Mouse (Mus musculus): ENCODE measurements around the gene Ror2.
"Not testable (repeated sequence)": the region's sequence is repeated elsewhere in the genome, so short reads cannot be mapped to it uniquely, and the experiment has no call there.

Gene Ror2

GRCm38 (mm10) chr13:53285756-53286361 is at the start of gene Ror2:
Ror2 (minus strand) TSS chr13:53286124.
- DNase-seq: peak in 1 of 2 experiments; percentile 31

DNA sequence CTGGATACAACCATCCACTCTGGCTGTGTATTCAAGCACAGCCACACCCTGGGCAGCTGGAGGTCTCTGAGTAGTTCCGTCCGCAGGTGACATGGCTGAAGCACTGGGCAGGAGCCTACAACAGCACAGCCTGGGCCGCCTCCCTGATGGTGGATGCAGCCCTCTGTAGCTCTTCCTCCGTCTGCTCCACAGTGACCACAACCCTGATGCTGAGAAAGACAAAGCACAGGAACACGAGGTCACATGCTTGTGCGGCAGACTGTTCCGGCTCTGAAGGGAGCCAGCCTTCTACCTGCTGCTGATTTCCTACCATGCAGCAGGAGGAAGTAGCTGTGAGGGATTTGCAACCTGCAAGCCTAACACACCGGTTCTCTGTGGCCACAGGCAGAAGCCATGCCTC is 47.8 kb upstream of the Ror2 start:
- no peak for DNase-seq

DNA sequence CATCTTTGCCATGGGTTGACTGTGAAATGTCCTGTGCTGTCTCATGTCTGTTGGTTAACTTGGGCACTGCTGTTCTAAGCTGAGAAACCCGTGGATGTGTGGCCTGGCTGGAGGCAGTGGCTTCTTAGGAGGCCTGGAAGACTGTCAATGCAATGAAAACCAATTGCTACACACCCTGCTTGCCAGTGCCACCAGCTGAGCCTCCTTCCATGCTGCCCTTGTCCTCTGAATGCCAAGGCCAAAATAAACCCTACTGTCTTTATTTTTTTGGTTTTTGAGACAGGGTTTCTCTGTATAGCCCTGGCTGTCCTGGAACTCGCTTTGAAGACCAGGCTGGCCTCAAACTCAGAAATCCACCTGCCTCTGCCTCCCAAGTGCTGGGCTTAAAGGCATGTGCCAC is 44.3 kb upstream of the Ror2 start:
- no peak for DNase-seq

- DNase-seq: no peak
These were observed 39.6 kb upstream of the Ror2 start for GRCm38 (mm10) chr13:53325531-53325930.

GRCm38 (mm10) chr13:53323661-53324060 is 37.7 kb upstream of the Ror2 start:
- DNase-seq: no peak

GRCm38 (mm10) chr13:53320899-53321298 is 35.0 kb upstream of the Ror2 start:
- no peak for DNase-seq

GRCm38 (mm10) chr13:53316515-53317295 is 30.8 kb upstream of the Ror2 start:
- peak in 1 of 2 experiments; percentile 25 for DNase-seq

- not testable (repeated sequence) for DNase-seq
These were observed 29.8 kb upstream of the Ror2 start for GRCm38 (mm10) chr13:53315757-53316156.

DNA sequence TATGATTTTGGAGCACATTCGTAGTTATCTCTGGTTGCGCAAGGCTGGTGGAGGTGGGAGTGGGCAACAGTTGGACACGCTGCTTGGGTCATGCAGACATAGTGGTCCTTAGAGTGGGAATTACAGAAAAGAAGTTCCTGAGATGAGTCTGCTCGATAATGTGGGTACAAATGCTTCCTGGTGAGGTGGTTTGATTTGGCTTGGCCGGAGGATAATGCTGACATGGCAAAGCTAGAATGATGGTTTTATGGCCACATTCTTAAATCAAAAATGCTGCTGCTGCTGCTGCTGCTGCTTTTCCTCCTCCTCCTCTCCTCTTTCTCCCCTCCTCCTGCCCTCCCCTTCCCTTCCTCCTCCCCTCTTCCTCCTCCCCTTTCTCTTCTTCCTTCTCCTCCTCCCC is 24.5 kb upstream of the Ror2 start:
- no peak for DNase-seq

DNA sequence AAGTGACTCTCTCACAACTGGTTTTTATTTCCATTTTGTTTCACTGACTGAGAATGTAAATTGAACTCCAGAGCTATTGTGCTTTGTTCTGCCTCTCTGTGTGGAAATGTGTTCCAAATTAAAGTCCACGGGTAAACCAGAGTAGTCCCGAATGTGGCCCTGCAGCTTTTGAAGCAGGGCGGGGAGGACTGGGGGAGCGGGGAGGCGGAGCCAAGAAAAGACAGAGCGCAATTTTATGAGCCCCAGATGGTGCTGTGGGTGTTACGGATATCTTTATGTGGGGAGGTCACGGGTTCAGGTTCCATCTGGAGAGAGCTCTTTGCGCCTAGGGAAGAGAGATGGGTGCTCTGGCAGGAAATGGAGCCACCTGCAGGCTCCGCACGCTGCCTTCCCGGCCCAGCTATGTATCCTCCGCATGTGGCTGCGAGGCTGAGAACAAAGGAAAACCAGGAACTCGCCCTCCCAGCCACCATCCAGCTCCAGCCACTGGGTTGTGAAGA is 23.8 kb upstream of the Ror2 start:
- DNase-seq: peak in 1 of 2 experiments; percentile 13

DNA sequence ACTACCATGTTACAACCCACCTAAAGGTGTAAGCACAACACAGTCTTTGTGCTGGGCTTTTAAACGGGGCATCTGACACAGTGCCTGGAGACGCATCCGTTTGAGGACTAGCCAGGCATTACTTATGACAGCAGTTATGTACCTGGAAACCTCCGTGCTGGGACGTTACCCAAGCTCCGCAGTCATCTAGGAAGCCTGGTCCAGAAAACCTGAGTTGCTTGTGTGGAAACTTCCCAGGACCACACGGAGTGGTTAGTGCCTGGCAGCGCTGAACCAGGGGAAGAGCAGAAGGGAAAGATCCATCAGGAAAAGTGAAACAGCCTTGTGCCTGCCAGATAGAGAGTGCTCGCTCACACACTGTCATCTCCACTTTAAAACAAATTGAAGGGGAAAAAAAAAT is 23.2 kb upstream of the Ror2 start:
- DNase-seq: no peak

DNA sequence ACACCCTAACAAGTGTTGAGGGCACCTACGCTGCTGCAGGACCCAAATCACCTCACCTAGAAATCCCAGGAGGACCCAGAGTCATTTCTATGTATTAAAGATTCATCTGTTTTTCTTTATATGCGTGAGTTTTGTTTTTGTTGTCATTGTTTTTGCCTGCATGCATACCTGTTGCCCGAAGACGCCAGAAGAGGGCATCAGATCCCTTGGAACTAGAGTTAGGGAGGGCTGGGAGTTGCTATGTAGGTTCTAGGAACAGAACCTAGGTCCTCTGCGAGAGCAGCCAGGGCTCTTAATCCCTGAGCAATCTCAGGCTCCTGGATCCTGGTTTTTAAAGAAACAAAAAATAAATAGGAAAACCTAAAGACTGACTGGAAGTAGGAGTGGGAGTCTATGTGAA is 20.9 kb upstream of the Ror2 start:
- no peak for DNase-seq

GRCm38 (mm10) chr13:53305256-53305655 is 19.3 kb upstream of the Ror2 start:
- no peak for DNase-seq

DNA sequence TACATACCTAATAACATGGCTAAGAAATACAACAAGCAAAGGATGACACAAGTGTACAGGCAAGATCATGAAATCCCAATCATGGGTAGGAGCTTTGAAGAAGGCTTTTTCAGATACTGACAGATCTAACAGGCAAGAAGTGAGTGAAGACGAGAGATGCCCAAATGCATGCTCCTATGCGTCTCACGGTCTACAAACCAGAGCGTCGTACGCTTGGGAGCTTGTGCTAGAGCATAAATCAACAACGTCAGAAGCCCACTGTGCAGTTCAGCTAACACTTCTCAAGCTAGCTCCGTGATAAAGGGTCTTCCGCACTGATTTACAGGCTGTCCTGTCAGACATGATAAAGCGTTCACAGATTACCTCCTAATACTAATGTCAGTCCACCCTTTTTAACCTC is 16.8 kb upstream of the Ror2 start:
- no peak for DNase-seq

DNA sequence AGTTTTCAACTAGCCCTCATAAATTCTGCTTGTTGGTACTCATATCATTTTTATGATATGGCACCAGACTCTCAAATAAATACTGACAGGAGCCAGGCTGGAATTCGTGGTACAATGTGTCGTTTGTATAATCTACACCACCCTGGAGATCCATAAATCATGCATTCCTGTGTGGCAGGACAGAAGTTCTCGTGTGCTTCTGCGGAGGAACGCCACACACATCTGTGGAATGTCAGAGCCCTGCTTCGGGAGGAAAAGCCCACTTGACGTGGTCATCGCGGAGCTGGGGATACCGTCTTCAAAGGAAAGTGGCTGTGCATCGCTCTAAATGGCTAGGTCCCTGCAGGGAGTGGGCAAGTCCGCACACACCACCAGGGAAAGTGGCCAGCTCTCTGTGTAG is 7.1 kb upstream of the Ror2 start:
- no peak for DNase-seq

GRCm38 (mm10) chr13:53292244-53292643 is 6.3 kb upstream of the Ror2 start:
- no peak for DNase-seq

GRCm38 (mm10) chr13:53285261-53285755 is 616 bp downstream of the Ror2 start:
- no peak for DNase-seq

- DNase-seq: no peak
These were observed 1.2 kb downstream of the Ror2 start for GRCm38 (mm10) chr13:53284740-53285191.

GRCm38 (mm10) chr13:53281604-53282396 is 4.1 kb downstream of the Ror2 start:
- no peak for DNase-seq

- no peak for DNase-seq
These were observed 7.0 kb downstream of the Ror2 start for GRCm38 (mm10) chr13:53278908-53279307.

DNA sequence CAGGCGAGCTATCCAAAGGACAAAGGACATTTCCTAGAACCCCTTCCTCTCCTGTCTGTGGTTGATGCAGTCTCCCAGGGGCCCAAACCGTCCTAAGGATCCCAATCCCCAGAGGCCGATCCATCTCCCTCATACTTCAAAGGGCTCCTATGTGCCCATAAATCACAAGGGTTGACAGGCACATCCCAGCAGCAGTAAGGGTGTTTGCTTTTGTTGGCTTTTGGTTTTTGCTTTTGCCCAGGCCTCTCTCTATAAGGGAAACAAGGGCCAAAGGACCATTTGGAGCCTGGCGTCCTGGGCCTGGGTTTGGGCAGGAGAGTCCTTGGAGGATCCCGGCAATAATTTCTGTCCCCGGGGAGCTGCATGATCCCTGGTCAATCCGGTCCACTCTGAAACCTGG is 9.5 kb downstream of the Ror2 start:
- DNase-seq: no peak

DNA sequence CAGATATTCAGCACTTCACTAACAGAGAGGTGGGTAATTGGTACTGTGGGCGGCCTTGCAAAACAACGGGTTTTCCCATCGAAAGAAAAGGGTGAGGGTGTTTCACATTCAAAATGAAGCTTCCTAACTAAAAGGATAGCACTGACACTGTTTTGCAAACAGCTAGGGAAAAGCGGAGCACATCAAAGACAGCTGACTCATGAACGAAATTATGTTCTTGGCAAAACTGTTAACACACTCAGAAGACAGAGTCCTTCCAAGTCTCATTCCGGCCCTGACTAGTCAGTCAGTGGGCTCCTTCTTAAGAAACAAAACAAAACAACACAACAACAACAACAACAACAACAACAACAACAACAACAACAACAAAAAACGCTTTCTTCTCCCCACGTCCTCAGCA is 10.1 kb downstream of the Ror2 start:
- no peak for DNase-seq

DNA sequence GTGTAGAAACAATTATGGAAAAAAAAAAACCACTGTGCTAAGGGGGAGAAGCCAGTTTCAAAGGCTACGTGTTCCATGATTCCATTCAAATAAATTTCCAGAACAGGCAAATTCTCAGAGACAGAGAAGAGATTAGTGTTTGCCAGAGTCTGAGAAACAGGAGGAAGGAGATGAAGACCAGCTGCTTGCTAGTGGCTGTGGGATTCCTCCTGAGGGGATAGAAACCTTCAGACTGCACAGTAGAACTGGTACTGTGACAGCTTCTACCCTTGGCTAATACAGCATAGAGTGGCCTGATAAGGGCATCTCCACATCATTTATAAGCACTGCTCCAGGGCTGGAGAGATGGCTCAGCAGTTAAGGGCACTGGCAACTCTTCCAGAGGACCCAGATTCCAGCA is 11.2 kb downstream of the Ror2 start:
- DNase-seq: peak in 1 of 2 experiments; percentile 18

Measured in lung, adult 18-20 months (tissue).